Mouse (Mus musculus) 416B (cell line): ENCODE measurements around the gene Kif1a.

Source experiments
- DNase-seq: peaks from one replicate; pipeline ENCODE4 v3.0.0; 2011; ENCODE audit warnings: low read depth

The Kif1a gene

DNA sequence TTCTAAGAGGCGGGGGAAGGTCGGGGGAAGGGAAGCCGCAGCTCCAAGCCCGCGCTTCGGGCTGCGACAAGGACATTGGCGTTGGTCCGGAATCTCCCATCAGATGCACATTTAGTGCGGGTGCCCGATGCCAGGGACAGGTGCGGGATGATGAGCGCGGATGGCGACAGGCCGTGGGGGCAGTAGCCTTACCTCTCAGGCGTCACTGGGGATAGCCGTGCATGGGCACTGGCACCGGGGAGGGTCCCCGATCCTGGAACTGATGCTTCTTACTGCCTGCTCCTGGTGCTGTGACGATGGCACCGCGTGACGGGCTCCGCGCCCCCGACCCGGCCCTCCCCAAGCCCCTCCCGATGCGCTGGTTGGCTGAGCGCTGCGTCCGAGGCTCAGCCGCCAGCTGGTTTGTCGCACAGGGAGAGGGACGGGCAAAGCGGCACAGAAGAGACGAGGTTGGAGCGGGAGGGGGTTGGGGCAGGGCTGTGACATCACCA, at the start of gene Kif1a:
Kif1a (minus strand) TSS at position 381 of the 491 bp plus-strand sequence.
- no peak for DNase-seq

DNA sequence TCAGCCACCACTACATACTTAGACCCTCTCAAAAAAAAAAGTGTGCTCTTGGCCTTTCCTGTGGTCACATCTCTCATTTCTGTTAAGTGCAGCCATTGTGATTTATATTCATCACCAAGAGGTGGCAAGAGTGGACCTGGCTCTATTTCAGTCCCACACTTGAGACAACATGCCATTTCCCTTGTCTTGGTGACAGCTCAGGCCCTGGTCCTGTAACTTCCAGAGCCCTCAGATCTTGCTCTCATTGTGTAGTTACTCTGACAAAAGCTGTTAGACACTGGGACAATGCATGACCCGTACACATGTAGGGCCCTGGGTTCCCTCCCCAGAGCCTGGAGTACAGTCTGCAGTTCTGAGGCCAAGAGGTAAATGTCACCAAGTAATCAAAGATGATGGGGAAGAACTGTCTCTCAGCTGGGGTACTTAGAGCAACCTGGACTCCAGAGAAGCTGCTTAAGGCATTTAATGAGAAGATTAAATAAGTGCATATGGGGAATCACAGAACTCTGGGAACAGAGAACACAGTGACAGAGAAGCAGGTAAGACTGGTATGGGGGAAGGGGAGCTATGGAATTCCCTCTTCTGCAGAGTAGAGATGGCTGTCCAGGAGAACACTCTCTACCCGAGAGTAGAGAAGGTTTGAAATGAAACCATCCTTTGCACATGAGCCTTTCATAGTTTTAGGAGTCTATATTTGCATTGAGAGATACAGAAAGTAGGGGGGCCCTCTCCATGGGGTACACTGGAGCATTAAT, 49.3 kb upstream of the Kif1a start:
- no peak for DNase-seq

DNA sequence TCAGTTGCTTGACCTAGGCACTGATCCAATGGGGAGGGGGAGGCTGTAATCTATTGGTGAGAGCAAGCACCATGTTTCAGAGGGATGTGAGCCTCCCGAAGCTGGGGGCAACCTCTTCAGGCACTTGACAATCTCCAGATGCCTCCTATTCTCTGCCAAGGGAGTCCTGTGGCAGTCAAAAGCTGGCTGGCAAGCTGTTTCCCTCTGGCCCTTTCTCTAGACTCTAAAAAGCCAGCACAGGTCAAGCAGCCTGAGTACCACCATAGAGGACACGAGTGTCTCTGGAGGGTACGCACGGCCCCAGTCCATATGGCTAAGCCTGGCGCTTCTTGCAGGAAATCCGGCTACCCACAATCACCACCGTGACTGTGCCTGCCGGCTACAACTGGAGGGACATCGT, 42.4 kb upstream of the Kif1a start:
- DNase-seq: no peak

GRCm38 (mm10) chr1:93142871-93143270, 41.1 kb upstream of the Kif1a start:
- DNase-seq: no peak

DNA sequence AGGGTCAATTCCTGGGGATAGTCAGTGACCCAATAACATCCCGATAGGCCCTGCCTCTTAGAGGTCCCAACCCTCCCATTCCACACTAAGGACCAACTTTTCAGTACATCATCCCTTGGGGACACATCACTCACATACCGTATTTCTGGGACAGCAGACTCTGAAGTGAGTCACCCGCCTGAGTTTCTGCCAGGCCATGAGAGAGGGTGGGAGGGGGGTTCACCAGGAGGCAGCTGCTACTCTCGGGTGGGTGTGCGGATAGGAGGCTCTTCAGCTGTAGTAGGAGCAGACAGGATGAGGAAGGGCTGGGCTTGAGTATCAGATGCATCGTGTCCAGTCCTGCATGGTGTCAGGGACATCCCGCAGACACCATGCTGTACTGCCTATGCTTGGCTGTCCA, 38.0 kb upstream of the Kif1a start:
- DNase-seq: no peak

GRCm38 (mm10) chr1:93138534-93138933, 36.8 kb upstream of the Kif1a start:
- DNase-seq: no peak

GRCm38 (mm10) chr1:93135036-93135526, 33.3 kb upstream of the Kif1a start, which contains the start of gene Agxt:
Gene Agxt (plus strand): TSS chr1:93135240.
- DNase-seq: no peak

- DNase-seq: no peak
These were observed 30.9 kb upstream of the Kif1a start for GRCm38 (mm10) chr1:93132676-93133075.

DNA sequence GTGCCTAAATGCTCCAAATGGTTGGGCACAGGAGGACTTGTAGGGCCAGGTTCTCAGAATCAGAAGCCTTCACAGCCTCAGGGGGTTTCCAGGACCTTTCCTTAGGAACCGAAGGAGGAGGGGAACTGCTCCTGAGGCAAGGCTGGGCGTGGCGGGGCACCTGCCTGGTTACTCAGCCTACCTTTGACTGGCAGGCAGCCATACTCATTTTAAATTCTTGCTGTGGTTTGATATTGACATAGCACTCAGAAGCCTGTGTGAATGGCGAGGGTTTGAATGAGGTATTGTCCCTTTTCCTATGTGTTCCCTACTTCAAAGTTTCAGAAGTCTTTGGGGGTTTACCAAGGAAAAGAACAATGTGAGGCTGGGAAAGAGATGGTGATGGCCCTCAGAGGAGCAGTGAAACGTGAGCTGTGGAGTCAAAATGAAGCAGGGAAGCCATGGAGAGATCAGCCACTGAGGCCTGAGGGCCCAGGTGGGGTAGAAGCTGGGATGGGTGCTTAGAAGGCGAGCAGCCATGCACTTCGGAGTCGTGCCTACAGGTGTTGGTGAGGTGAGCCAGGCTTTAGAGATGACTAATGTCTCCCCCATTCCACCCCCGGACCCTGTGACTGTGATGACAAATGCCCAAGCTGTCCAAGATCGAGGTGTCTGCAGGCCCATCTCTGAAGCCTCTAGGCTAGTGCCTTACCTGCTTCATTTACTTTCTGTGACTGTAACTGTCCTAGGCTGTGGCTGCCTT, 28.7 kb upstream of the Kif1a start:
- no peak for DNase-seq

GRCm38 (mm10) chr1:93128710-93129349, 27.1 kb upstream of the Kif1a start:
- peak; percentile 26 for DNase-seq

DNA sequence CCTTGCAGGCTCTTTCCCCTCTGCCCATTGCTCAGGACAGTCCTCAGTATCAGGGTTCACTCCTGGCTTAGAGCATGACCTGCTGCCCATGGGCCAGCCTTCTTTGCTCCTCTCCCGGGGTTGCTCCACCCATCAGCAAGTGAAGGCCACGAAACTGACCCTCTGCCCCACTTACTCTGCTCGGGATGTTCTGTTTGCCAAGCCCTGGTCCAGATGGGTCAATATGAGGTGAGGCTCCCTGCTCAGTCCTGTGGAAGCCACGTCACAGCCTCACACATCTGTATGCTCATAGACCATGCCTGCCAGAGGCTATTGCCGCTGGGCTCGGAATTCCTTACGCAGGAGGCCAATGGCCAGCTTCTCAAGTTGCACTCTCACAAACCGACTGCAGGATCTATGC, 26.5 kb upstream of the Kif1a start:
- DNase-seq: no peak

GRCm38 (mm10) chr1:93125256-93125655, 23.5 kb upstream of the Kif1a start:
- peak; percentile 78 for DNase-seq

- DNase-seq: peak; percentile 4
These were observed 22.3 kb upstream of the Kif1a start for GRCm38 (mm10) chr1:93124066-93124465.

- DNase-seq: no peak
These were observed 21.6 kb upstream of the Kif1a start for GRCm38 (mm10) chr1:93123179-93123854.

- DNase-seq: no peak
These were observed 17.1 kb upstream of the Kif1a start for GRCm38 (mm10) chr1:93118816-93119215.

GRCm38 (mm10) chr1:93115471-93115870, 13.7 kb upstream of the Kif1a start:
- no peak for DNase-seq

- peak; percentile 12 for DNase-seq
These were observed 13.1 kb upstream of the Kif1a start for GRCm38 (mm10) chr1:93114713-93115463.

- DNase-seq: no peak
These were observed 949 bp upstream of the Kif1a start for GRCm38 (mm10) chr1:93102700-93103099.

- no peak for DNase-seq
These were observed 917 bp downstream of the Kif1a start for GRCm38 (mm10) chr1:93100576-93101491.

DNA sequence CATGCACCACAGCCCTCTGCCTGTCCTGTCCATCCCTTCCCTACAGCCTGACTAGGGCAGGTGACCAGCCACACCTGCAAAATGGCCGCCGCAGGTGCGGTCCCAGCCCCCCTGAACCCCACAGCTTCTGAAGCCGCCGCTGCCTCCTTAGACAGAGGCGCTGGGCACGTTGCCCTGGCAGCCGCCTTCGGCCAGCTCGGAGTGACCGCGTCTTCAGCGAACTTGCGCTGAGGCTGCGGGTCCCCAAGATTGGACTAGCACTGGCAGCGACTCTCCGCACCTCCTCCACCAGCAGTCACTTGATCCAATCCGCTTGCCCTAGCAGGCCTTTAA, 1.5 kb downstream of the Kif1a start:
- no peak for DNase-seq
